Mouse (Mus musculus) hindbrain, embryonic 14.5 days (tissue): Measurements from ENCODE around the gene Phyh. TPM values are rescaled to one million over a fixed set of nuclear protein-coding genes. Genes with fewer than 3 reads are reported as not detected.
A peak's percentile ranks its signal among the peaks of the same experiment; 100 is the strongest.

ENCODE experiments used
- ATAC-seq: fragments of 200-750 bp; cut with Nextera tagmentation; 2 replicates; pipeline ENCODE4 v1.8.0; 2017; ENCODE audit warnings: moderate number of reproducible peaks, mild to moderate bottlenecking, moderate TSS enrichment, moderate library complexity; ENCODE audit not compliant: low FRiP score
- DNase-seq: peaks from one replicate; pipeline ENCODE4 v3.0.0-alpha.2; 2015; ENCODE audit warnings: low spot score
- H3K27ac ChIP-seq: fragments of 300-500 bp; sonication (generic); 2 replicates; pipeline ENCODE4 v1.5.1; 2014; ENCODE audit warnings: mild to moderate bottlenecking, moderate library complexity
- H3K27me3 ChIP-seq: fragments of 300-500 bp; sonication (generic); 2 replicates; pipeline ENCODE4 v1.6.1; 2014; ENCODE audit warnings: mild to moderate bottlenecking, low read length, mixed read lengths; ENCODE audit not compliant: control insufficient read depth, insufficient read depth
- H3K36me3 ChIP-seq: fragments of 300-500 bp; sonication (generic); replicated peaks from 2 replicates; pipeline ENCODE4 v1.6.1; 2014; ENCODE audit not compliant: control insufficient read depth, insufficient read depth
- H3K4me1 ChIP-seq: fragments of 300-500 bp; sonication (generic); replicated peaks from 2 replicates; pipeline ENCODE4 v1.6.1; 2014; ENCODE audit warnings: antibody characterized with exemption, low read length, mixed read lengths; ENCODE audit not compliant: control insufficient read depth, insufficient read depth
- H3K4me2 ChIP-seq: fragments of 300-500 bp; sonication (generic); replicated peaks from 2 replicates; pipeline ENCODE4 v1.6.1; 2014; ENCODE audit warnings: mild to moderate bottlenecking, moderate library complexity
- H3K4me3 ChIP-seq: fragments of 300-500 bp; sonication (generic); replicated peaks from 2 replicates; pipeline ENCODE4 v1.5.1; 2014; ENCODE audit warnings: mild to moderate bottlenecking, low read length
- H3K9ac ChIP-seq: fragments of 300-500 bp; sonication (generic); 2 replicates; pipeline ENCODE4 v1.6.1; 2014
- H3K9me3 ChIP-seq: fragments of 300-500 bp; sonication (generic); 2 replicates; pipeline ENCODE4 v1.6.1; 2016; ENCODE audit warnings: low read length; ENCODE audit not compliant: control insufficient read depth
- WGBS: fragments of 180-500 bp; shearing (Covaris S2); extraction: QIAGEN DNeasy Blood & Tissue Kit; methylation state at CpG from one replicate; pipeline ENCODE4 v1.1.7; 2014; 5-methylcytosine and 5-hydroxymethylcytosine counted together
- polyA plus RNA-seq: library from polyadenylated mRNA; unstranded; fragments of >200 nt; fragmentation: Nextera tagmentation; extraction: Ambion mirVana; gene quantifications from 2 replicates; pipeline ENCODE4 v1.2.1, GENCODE M21; 2014

The Phyh gene
- polyA plus RNA-seq, 1 experiment from 2014 or later: 82.4 TPM

- H3K36me3 ChIP-seq: peaks cover 29% of the 10 kb centered on the region
- H3K4me1 ChIP-seq: peaks cover 22% of the 10 kb centered on the region
- no peaks in the 10 kb centered on the region for H3K9me3 ChIP-seq
- H3K4me3 ChIP-seq: peak overlapping the region; percentile 86
- H3K4me2 ChIP-seq: peak overlapping the region; percentile 85
- peak overlapping the region; percentile 100 for H3K9ac ChIP-seq
- H3K27ac ChIP-seq: peak overlapping the region; percentile 100
- H3K27me3 ChIP-seq: no peaks in the 10 kb centered on the region
- no peak for ATAC-seq
- peak; percentile 33 for DNase-seq
- 1% methylated on average over 18 of the region's 18 CpGs for whole genome bisulfite sequencing
These were observed 35.7 kb upstream of the Phyh start for GRCm38 (mm10) chr2:4883009-4883704.

- H3K9me3 ChIP-seq: no peaks in the 10 kb centered on the region
- H3K4me1 ChIP-seq: peaks cover 12% of the 10 kb centered on the region
- no peak overlapping the region for H3K9ac ChIP-seq
- H3K36me3 ChIP-seq: peaks cover 66% of the 10 kb centered on the region
- DNase-seq (no peak), ATAC-seq (no peak)
- no peaks in the 10 kb centered on the region for H3K27me3 ChIP-seq
- H3K4me3 ChIP-seq: no peak overlapping the region
- no peak overlapping the region for H3K27ac ChIP-seq
- H3K4me2 ChIP-seq: no peak overlapping the region
- 94% methylated on average over 6 of the region's 6 CpGs for WGBS
These were observed 31.9 kb upstream of the Phyh start for GRCm38 (mm10) chr2:4886896-4887295.

- ATAC-seq (no peak), DNase-seq (no peak)
- peaks cover 90% of the 10 kb centered on the region for H3K36me3 ChIP-seq
- 91% methylated on average over 2 of the region's 2 CpGs for WGBS
- H3K27me3 ChIP-seq: no peaks in the 10 kb centered on the region
- H3K4me2 ChIP-seq: no peak overlapping the region
- H3K4me1 ChIP-seq: no peaks in the 10 kb centered on the region
- no peaks in the 10 kb centered on the region for H3K9me3 ChIP-seq
- H3K27ac ChIP-seq: no peak overlapping the region
- no peak overlapping the region for H3K9ac ChIP-seq
- no peak overlapping the region for H3K4me3 ChIP-seq
These were observed 23.2 kb upstream of the Phyh start for GRCm38 (mm10) chr2:4895598-4895997.

GRCm38 (mm10) chr2:4896970-4897369, 21.8 kb upstream of the Phyh start:
- H3K4me1 ChIP-seq: no peaks in the 10 kb centered on the region
- ATAC-seq (no peak), DNase-seq (no peak)
- no peaks in the 10 kb centered on the region for H3K9me3 ChIP-seq
- 97% methylated on average over 4 of the region's 4 CpGs for WGBS
- H3K36me3 ChIP-seq: peaks cover 91% of the 10 kb centered on the region
- no peak overlapping the region for H3K27ac ChIP-seq
- no peak overlapping the region for H3K4me3 ChIP-seq
- H3K27me3 ChIP-seq: no peaks in the 10 kb centered on the region
- no peak overlapping the region for H3K4me2 ChIP-seq
- no peak overlapping the region for H3K9ac ChIP-seq

GRCm38 (mm10) chr2:4900624-4901023, 18.2 kb upstream of the Phyh start:
- ATAC-seq (no peak), DNase-seq (no peak)
- H3K4me3 ChIP-seq: no peak overlapping the region
- H3K9me3 ChIP-seq: no peaks in the 10 kb centered on the region
- H3K9ac ChIP-seq: no peak overlapping the region
- H3K4me2 ChIP-seq: no peak overlapping the region
- H3K36me3 ChIP-seq: peaks cover 78% of the 10 kb centered on the region
- H3K27ac ChIP-seq: no peak overlapping the region
- H3K27me3 ChIP-seq: no peaks in the 10 kb centered on the region
- WGBS: 95% methylated on average over 6 of the region's 6 CpGs
- H3K4me1 ChIP-seq: no peaks in the 10 kb centered on the region

GRCm38 (mm10) chr2:4902346-4902745, 16.5 kb upstream of the Phyh start:
- 95% methylated on average over 5 of the region's 5 CpGs for WGBS
- no peak for ATAC-seq
- H3K36me3 ChIP-seq: peaks cover 78% of the 10 kb centered on the region

GRCm38 (mm10) chr2:4907120-4907519, 11.7 kb upstream of the Phyh start:
- whole genome bisulfite sequencing: 90% methylated on average over 6 of the region's 6 CpGs
- H3K4me3 ChIP-seq: no peak overlapping the region
- H3K4me2 ChIP-seq: no peak overlapping the region
- H3K27me3 ChIP-seq: no peaks in the 10 kb centered on the region
- DNase-seq (no peak), ATAC-seq (no peak)
- H3K36me3 ChIP-seq: peaks cover 51% of the 10 kb centered on the region
- no peak overlapping the region for H3K27ac ChIP-seq
- H3K4me1 ChIP-seq: no peaks in the 10 kb centered on the region
- no peaks in the 10 kb centered on the region for H3K9me3 ChIP-seq
- H3K9ac ChIP-seq: no peak overlapping the region

More at GRCm38 (mm10) chr2:4902346-4902745, 16.5 kb upstream of the Phyh start:
- Histone ChIP-seq H3K9ac (no peak overlapping the region), H3K27me3 (no peaks in the 10 kb centered on the region), H3K9me3 (no peaks in the 10 kb centered on the region), H3K4me3 (no peak overlapping the region), H3K27ac (no peak overlapping the region), H3K4me2 (no peak overlapping the region), H3K4me1 (no peaks in the 10 kb centered on the region)
- DNase-seq: no peak

- Histone ChIP-seq H3K9me3 (no peaks in the 10 kb centered on the region), H3K9ac (no peak overlapping the region), H3K4me3 (no peak overlapping the region), H3K36me3 (peaks cover 48% of the 10 kb centered on the region), H3K27ac (no peak overlapping the region), H3K4me1 (no peaks in the 10 kb centered on the region), H3K27me3 (no peaks in the 10 kb centered on the region), H3K4me2 (no peak overlapping the region)
- ATAC-seq (no peak), DNase-seq (no peak)
- 88% methylated on average over 7 of the region's 7 CpGs for WGBS
These were observed 10.9 kb upstream of the Phyh start for GRCm38 (mm10) chr2:4907916-4908315.

- H3K4me1 ChIP-seq: no peaks in the 10 kb centered on the region
- no peaks in the 10 kb centered on the region for H3K27me3 ChIP-seq
- H3K9ac ChIP-seq: no peak overlapping the region
- no peak for ATAC-seq
- H3K4me2 ChIP-seq: no peak overlapping the region
- H3K36me3 ChIP-seq: peaks cover 47% of the 10 kb centered on the region
- no peak overlapping the region for H3K27ac ChIP-seq
- DNase-seq: no peak
- H3K4me3 ChIP-seq: no peak overlapping the region
- WGBS: 93% methylated on average over 3 of the region's 3 CpGs
- no peaks in the 10 kb centered on the region for H3K9me3 ChIP-seq
These were observed 10.0 kb upstream of the Phyh start for GRCm38 (mm10) chr2:4908771-4909315.
